Mouse (Mus musculus): ENCODE data around the gene Fbxo11.

Fbxo11 gene

DNA sequence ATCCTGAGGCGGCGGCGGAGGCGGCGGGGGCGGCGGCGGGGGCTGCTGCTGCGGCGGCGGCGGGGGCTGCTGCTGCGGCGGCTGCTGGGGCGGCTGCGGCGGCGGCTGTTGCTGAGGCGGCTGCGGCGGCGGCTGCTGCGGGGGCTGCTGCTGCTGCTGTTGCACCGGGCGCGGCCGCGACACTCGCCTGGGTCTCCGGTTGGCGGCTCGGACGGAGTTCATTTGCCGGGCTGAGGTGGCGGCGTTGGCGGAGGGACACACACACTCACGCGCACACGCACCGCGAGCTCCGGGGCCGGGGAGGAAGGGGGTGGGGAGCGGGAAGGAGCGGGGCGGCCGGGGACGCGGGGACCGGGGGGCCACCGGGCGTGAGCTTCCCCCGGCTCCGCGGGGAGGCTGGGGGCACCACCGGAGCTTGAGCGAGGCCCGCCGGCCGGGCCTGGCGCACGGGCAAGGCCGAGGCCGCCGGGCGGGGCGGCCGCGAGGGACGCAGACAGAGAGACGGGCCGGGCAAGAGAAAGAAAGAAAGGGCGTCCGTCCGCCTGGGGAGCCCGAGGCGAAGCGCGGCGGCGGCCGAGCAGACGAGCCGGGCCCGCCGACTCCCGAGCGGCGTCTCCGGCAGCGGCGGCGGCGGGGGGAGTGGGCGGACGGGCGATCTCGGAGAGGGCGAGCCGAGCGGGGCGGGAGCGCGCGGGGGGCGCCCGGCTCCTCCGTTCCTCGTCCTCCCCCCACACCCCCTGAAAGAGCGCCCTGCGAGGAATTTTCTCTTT is at the start of gene Fbxo11:
Gene Fbxo11 (minus strand): TSS at position 261 of the 770 bp plus-strand sequence.
- DNase-seq (ENCODE audit: extremely low read depth, insufficient read length, low spot score): no peak

DNA sequence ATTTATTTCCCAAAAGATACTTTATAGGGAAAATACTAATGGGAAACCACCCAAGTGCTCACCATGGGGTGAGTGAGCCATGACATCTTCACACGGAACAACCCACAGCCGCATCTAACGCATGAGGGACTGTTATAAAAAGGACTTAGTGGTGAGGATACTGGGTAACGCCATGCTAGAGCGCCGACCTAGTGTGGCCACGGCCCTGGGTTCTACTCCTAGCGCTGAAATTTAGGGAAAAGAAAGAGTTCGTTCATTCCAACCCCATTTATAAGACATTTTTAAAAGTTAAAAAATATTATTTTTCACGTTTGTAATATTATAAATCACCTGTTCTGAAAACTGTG is 48.8 kb upstream of the Fbxo11 start:
- DNase-seq (ENCODE audit: extremely low read depth, insufficient read length, low spot score): no peak

DNA sequence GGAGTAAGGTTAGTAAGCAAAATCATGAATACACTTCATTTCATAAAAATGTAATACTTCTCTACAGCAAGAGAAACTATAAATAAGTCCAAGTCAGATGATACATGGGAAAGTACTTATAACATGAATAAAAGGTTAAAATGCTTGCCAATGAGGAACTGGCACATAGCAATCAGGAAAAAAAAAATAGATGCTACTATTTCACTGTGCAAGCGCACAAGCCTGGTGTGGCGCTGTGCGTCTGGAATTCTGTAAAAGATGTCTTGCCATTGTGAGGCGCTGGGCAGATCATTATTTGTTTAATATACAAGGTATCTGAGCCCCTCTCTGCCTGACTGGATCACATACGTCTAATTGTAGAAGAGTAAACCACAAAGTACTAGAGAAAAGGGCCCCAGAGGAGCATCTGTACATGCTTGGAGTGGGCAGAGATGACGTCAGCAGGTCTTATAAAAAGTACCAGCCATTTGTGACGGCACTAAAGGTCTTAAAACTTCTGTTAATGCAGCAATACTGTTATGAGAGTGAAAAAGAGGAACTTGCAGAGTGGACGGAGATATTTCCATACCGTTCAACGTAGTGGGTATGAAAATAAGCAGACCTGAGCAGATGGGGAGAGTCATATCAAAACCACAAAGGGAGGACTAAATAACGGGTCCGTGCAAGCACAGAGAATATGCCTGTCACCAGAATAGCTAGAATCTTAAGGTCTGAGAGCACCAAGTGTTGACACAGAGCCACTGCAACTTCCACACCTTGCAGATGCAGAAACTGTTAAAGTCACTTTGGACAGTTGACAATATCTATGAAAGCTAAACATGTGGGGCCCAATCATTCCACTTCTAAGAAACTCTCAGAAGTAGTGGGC is 48.2 kb upstream of the Fbxo11 start:
- no peak for DNase-seq (ENCODE audit: extremely low read depth, insufficient read length, low spot score)

DNA sequence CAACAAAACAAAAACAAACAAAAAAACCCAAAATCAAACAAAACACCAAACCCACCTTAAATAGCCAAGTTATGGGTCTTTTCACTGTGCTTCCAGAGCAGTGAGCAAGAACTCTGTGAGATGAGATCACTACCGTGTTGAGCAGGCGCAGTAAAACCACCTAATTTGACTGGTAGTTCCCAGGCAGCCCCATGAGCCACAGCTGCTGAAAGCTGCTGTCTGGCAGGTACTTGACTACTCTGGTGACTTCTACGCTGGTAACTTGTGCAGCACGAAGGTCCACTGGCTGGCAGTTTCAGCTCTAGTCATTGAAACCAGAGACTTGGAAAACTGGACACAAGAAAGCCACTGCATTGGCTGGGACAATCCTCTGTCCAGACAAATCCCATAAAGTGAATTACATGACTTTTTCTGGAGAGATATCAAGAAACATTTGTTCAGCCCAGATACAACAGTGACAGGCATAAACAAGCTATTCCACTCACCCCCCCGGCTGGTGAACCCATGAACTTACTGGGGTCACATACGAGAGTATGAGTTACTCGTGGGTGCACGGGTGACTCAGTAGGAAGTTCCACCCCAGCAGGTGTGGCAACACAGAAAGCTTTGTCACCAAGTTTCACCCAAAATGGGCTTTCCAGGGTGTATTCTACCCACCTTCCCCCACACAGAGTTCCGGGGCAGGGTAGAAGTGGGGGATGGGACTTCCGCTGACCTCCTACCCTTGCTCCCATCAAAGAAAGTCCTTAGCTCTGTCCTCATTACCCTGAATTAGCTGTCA is 47.0 kb upstream of the Fbxo11 start:
- DNase-seq (ENCODE audit: extremely low read depth, insufficient read length, low spot score): no peak

DNA sequence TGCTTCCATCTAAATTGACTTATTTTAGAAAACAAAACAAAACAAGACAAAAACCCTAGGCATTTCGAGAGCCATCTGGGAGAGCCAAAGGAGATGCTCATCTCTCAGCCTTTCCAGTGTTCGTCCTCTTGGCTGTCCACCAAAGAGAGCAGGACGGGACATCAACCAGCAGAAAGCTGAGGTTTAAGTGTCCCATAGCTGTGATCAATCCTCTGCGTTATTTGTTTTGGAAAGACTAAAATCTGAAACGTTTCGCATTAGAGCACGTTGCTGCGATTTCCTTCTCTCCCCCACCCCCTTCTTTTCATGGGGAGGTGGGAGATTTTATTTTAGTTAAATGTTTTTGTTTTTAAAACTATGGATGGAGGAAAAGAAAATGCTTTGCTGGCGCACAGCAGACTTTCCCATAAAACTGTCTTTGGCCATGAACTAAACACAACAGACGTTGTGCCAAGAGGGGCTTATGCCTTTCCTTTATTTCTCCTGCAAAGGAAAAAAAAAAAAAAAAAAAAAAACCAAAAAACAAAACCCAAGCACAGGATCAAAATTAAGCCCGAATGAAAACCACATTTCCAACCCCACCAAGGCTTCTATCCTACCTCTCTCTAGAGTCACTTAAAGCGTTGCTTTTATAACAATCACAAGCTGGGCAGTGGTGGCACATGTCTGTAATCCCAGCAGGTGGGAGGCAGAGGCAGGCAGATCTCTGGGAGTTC is 46.1 kb upstream of the Fbxo11 start:
- DNase-seq (ENCODE audit: extremely low read depth, insufficient read length, low spot score): no peak

DNA sequence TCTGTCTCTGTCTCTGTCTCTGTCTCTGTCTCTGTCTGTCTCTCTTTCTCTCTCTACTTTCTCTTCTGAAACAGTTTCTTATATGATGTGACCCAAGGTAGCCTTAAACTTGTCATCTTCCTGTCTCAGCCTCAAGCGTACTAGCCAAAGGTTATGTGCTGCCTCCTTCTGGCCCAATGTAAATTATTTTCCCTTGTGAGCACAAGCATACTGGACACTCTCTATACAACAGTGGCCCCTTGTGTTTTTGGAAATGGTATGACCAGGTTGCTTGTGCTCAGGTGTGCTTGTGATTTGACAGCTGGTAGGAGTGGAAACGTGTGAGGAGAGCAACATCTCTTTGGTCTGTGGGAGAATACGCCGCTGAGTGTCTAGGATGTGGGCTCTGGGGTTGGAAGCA is 42.6 kb upstream of the Fbxo11 start:
- DNase-seq (ENCODE audit: extremely low read depth, insufficient read length, low spot score): no peak

DNA sequence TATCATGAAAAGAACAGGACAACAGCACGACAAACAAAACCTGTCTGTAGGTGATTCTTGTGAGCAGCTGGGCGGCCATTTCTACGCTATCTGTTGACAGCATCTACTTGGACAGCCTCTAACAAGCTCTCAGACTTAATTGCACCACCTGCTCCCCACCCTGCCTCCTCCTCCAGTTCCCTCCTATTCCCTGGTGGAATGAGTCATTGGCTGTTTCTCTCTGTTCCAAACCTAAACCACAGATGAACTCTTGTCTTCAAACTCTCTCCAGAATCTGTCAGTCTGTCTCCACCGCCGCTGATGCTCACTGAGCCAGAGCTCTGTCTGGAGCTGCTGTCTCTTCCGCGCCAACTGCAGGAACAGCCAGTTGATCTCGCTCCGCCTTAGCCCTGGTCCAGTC is 41.3 kb upstream of the Fbxo11 start:
- peak; percentile 75 for DNase-seq (ENCODE audit: extremely low read depth, insufficient read length, low spot score)

DNA sequence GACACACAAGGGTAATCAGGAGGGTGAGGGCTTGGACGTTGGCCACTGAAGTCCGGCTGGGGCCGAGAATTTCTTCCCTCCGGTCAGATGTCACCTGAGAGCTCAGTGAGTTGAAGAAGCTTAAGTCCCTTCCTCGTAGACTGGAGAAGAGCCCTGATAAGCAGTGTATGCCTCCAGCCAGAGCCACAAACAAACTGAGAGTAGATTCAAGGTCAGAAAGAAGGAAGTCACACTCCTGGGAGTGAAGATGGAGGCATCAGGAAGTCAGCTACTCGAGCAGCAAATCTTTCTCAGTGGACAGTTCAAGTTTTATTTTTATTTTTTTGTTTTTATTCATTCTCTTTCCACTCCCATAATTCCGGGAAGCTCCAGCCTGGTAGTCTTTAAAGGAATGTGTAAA is 37.5 kb upstream of the Fbxo11 start:
- no peak for DNase-seq (ENCODE audit: extremely low read depth, insufficient read length, low spot score)

DNA sequence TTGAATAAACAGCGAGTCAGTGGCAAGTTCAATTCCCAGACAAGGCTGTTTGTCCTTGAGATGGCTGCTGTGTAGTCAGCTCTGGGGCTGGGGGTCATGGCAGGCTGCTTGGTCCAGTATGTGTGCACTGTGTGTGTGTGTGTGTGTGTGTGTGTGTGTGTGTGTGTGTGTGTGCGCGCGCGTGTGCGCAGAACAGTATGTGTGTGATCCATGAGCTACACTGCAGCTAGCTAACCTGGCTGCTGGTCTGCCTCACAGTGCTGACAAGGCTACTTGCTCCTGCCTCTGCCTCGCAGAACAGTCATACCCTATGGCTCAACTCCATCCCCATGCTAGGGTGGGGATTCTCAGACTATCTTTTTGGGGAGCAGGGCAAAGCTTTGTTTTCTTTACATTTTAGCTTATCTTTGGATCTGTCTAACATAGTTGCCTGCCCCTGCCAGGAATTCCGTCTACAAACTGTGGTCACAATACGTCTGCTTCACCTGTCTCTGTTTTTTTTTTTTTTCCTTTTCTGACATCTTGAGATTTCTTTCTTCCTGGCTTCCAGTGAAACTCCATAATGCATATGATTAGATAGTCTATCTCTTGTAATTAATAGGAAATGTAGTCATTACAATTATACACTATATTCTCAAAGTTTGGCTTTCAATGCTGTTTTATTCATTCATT is 33.2 kb upstream of the Fbxo11 start:
- no peak for DNase-seq (ENCODE audit: extremely low read depth, insufficient read length, low spot score)

DNA sequence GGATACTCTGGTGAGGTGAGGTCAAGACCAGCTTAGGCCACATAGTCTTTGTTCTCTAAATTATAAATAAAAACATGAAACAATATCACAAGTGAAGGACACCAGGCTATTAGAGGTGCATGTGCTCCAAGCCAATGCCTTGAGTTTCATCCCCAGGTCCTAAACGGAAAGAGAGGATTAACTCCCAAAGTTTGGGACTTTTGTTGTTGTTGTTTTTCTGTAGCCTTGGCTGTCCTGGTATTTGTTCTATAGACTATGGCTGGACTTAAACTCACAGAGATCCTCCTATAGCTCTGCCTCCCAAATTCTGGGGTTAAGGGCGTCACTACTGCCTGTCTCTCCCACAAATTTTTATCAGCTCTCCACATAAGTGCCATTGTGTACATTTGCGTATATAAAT is 32.5 kb upstream of the Fbxo11 start:
- no peak for DNase-seq (ENCODE audit: extremely low read depth, insufficient read length, low spot score)

DNA sequence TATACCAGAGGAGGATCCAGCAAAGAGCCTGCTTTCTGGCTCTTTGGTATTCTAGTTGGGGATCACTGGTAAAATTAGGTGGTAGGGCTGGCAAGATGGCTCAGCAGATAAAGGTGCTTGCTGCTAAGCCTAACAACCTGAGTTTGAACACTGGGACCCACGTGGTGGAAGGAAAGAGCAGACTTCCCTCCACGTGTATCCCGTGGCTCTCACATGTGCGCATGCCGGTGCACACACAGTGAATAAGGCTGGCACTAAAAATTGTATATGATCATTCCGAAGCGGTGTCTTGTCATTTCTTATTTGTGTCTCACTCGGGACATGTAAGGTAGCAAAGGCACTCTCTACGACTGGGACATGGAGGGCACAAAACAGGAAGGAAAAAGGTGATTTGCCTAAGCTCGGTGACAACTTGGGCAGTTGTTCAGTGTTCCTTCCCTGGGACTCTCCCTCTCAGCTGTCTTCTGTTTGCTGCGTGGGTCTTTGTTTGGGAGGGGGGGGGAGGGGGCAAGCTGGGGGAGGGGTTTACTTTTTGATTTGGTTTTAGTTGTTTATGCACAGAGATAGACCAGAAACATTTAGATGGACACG is 31.8 kb upstream of the Fbxo11 start:
- DNase-seq (ENCODE audit: extremely low read depth, insufficient read length, low spot score): no peak

DNA sequence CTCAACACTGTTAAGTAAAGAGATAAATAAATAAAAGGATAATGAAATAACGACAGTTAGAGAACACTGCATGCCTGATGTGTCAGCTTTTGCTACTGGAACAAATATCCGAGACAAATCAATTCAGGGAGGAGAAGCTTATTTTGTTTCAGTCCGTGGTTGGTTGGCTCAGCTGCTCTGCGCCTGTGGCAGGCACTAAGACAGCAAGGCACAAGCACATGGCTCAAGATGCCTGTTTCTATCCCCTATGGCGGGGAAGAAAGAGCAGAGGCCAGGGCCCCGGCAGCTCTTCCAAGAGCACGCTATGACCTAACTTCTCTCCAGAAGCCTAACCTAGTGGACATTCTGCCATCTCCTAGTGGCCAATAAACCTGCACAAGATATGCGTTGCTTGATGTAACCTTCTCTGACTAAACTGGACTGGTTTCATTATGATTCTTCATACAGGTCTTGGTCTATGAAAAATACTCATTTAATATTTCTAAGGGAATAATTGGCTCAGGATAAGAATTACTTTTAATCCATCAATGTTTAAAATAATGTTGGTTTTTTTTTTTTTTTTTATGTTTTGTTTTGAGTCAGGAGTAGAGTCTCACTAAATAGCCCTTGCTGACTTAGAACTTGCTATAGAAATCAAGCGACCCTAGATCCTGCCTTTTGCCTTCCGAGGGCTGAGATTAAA is 30.6 kb upstream of the Fbxo11 start:
- DNase-seq (ENCODE audit: extremely low read depth, insufficient read length, low spot score): no peak

DNA sequence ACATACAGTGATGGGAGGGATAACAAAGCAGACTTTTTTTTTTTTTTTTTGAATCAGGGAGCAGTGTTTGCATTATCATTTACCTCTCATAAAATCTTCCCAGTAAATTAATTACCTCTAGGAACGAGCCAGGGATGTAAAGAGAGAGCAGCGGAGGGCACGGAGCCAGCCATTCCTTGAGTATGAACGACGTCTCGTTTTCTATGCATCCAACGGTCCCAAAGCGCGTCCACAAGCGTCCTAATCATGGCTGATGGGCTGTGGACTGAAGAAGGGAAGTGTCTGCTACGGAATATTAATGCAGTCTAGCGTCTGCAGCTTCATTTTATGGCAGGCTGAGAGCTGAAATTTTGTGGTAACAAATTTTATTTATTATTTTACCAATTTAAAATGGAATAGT is 29.2 kb upstream of the Fbxo11 start:
- no peak for DNase-seq (ENCODE audit: extremely low read depth, insufficient read length, low spot score)

DNA sequence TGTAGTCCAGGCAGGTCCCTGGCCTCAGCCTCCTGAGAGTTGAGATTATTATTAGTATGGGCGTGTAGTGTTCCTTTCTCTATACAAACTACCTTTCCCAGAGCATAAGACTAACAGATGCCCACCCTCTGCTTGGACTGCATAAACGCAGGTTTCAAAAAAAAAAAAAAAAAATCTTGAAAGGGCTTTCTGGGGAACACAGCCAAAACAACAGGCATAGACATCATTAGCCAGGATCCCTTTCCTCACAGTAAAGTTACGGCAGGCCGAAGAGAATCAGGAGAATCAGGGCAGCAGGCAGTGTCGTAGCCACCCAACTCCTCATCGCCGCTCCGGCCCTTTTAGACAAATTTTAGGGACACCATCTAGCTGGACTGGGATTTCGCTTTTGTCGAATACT is 28.7 kb upstream of the Fbxo11 start:
- DNase-seq (ENCODE audit: extremely low read depth, insufficient read length, low spot score): no peak

DNA sequence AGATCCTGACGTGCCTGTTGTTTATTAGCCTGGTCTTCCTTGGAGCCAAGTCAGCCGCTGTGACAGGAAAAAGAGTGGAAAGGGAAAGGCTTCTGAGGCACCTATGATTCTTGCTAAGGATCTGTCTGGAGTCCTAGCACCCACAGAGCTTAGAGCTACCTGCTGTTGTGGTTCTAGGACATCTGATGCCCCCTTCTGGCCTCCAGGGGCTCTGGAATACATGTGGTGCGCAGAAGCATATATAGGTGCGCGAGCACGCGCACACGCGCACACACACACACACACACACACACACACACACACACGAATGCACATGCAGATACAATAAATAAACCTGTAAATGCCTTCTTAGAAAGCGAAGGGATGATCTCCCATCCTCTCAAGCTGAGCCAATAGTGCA is 20.9 kb upstream of the Fbxo11 start:
- DNase-seq (ENCODE audit: extremely low read depth, insufficient read length, low spot score): no peak

DNA sequence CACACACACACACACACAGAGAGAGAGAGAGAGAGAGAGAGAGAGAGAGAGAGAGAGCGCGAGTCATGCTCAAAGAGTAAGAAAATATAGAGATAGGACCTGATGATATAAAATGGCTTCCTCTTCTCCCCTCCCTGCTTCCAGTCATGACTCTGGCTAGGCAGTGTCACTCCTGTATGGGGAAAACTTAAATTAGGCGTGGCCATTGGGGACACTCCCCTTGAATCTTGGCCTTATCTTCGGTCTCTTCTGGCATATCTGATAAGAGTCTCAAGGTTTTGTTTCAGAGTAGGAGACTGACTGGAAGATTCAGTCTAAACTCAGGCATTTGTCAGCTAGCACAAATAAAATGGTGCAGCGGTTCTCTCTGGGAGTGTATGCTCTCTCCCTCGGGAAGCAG is 16.4 kb upstream of the Fbxo11 start:
- DNase-seq (ENCODE audit: extremely low read depth, insufficient read length, low spot score): no peak

DNA sequence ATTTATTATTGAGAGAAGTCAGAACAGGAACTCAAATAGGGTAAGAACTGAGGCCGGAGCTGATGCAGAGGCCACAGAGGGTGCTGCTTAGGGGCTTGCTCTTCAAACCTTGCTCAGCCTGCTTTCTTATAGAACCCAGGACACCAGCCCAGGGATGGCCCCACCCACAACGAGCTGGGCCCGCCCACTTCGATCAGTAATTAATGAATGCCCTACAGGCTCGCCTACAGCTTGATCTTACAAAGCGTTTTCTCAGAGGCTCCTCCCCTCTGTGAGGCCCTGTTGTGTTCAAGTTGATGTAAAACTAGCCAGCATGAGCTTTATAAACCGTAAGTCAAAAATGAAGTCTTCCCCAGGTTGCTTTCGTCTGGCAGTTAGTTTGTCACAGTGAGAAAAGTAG is 14.7 kb upstream of the Fbxo11 start:
- no peak for DNase-seq (ENCODE audit: extremely low read depth, insufficient read length, low spot score)

DNA sequence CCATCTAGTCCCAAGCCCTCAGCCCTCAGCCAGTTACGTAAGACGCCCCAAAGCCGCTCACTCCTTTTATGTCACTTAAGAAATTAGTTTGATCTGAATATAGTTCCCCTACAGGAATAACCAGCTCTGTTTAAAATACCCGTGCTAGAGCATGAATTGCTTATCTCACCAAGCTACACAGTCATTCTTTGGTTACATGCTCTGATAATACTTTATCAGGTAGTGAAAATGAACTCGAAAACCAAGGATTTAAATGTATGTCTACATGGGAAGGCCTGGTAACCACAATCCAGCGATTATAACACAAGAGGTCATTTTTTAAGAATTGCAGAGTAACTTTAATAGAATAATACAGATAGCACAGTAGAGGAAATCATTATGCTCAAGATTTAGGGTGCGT is 7.0 kb upstream of the Fbxo11 start:
- no peak for DNase-seq (ENCODE audit: extremely low read depth, insufficient read length, low spot score)

DNA sequence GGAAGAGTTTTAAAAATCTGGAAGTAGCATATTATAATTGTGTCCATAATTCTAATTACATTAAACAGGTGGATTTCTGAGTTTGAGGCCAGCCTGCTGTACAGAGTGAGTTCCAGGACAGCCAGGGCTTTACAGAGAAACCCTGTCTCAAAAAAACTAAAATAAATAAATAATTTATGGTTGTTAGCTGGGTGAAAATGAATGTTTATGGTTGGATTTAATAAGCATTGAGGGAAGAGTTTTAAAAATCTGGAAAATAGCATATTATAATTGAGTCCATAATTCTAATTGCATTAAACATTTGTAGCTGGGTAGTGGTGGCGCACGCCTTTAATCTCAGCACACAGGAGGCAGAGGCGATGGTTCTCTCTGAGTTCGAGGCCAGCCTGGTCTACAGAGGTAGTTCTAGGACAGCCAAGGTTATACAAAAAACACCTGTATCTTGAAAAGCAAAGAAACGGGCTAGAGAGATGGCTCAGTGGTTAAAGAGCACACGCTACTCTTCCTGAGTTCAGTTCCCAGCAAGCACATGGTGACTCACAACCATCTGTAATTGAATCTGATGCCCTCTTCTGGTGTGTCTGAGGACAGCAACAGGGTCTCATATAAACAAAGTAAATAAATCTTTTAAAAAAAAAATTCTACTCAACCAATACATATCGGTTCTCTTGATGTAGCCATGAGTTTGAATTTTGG is 3.1 kb upstream of the Fbxo11 start:
- DNase-seq (ENCODE audit: extremely low read depth, insufficient read length, low spot score): no peak

Measured in 3134 (cell line).